Mouse (Mus musculus): Measurements from ENCODE around the gene Coasy. TPM values are rescaled to one million over a fixed set of nuclear protein-coding genes. Genes with fewer than 3 reads are reported as not detected.
A peak's percentile ranks its signal among the peaks of the same experiment; 100 is the strongest.

Coasy gene
- 10 to 100 TPM in 17 of 26 experiments, 1 to 10 TPM in 9; 2.1 to 38.3 (median 14.5) TPM for total RNA-seq (2018; cell fraction: chromatin; rRNA removed)
- 10 to 100 TPM; 10.3 to 24.7 (median 18.6) TPM for total RNA-seq (2018; cell fraction: cytosol; rRNA removed)
- 10 to 100 TPM in 18 of 26 experiments, 1 to 10 TPM in 8; 4.7 to 27.9 (median 13.6) TPM for total RNA-seq (2018; cell fraction: nucleus; rRNA removed)
- polyA plus RNA-seq (2018) = 18.6 to 23.1 TPM (median 19.3 TPM) in 3 replicates

DNA sequence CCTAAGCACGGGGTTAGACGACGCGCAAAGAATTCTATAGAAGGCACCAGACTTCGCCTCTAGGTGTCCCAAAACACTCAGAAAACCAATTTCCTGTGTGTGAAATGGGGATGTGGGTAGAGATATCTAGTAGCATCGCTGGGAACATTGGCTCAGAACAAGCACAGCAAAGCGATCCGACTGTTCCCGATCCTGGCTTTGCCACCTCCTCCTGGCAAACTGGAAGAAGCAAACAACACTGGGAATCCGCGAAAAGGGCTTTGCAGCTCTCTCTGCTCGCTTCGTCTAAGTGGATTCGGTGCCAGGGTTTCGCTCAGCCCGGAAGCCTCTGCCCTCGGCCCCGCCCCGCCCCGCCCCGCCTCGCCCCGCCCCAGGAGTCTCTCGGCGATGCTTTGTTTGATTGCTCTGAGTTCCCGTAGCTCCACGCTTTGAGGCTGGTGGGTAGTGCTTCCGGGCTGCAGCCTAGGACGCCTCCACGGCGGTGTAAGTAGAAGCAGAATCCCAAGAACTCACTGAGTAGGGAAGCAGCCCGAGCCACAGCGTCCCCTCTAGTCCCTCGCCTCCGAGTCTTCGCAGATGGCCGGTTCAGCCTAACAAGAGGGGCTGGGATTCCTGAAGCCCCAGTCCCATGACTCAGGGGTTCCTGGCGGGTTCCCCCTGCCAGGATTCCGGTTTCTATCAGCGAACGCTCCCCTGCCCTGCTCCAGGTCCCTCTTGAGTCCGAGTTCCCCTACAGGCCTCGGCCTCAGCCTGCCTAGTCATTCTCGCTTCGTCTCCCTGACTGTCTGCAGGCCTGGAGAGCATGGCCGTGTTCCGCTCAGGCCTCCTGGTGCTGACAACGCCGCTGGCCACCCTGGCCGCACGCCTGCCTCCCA, at the start of gene Coasy:
Coasy (plus strand) TSS at position 358 of the 875 bp plus-strand sequence.
- 0 out of 2 replicates have a peak, but pooled peaks cover under 1% of the 10 kb centered on the region for H3K36me3 ChIP-seq (ENCODE audit: inconsistent target)
- WGBS (ENCODE audit: missing documents) = under 1% methylated on average over 50 of the region's 51 CpGs
- H3K4me3 ChIP-seq (ENCODE audit: inconsistent target) = peak within 1 kb of the TSS; percentile 95
- peaks cover 3% of the 10 kb centered on the region for H3K79me2 ChIP-seq (ENCODE audit: inconsistent target)
- peak within 1 kb of the TSS; percentile 90 for H3K27ac ChIP-seq

DNA sequence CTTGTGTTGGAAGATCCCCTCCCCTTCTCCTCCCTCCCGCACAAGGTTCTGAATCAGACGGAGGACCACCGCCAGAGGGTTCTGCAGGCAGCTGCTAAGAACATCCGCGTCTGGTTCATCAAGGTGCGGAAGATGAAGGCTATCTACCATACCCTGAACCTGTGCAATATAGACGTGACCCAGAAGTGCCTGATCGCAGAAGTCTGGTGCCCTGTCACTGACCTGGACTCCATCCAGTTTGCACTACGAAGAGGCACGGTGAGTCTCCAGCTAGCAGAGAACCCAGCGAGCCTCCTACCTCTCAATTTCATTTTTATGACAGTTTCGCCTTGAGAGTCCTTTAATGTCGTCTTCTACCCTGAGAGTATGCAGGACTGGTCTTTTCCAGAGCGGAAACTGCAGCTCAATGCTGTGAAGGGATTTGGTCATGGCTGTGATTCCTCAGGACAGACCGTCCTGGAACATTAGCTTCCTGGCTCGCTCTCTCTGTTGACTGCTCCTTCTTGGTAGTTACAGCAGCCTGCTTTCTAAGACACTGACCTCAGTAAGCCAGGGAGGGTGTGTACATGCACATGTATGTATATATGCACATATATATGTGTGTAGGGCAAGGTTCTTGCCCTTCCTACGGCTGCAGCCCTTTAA, 48.4 kb upstream of the Coasy start:
- Histone ChIP-seq H3K4me3 (ENCODE audit: inconsistent target) (no peak overlapping the region), H3K79me2 (ENCODE audit: inconsistent target) (peaks cover 15% of the 10 kb centered on the region; the same call in 1 of the 2 replicates), H3K27ac (no peak overlapping the region), H3K36me3 (ENCODE audit: inconsistent target) (peaks cover 95% of the 10 kb centered on the region)
- 95% methylated on average over 17 of the region's 17 CpGs for WGBS (ENCODE audit: missing documents)

DNA sequence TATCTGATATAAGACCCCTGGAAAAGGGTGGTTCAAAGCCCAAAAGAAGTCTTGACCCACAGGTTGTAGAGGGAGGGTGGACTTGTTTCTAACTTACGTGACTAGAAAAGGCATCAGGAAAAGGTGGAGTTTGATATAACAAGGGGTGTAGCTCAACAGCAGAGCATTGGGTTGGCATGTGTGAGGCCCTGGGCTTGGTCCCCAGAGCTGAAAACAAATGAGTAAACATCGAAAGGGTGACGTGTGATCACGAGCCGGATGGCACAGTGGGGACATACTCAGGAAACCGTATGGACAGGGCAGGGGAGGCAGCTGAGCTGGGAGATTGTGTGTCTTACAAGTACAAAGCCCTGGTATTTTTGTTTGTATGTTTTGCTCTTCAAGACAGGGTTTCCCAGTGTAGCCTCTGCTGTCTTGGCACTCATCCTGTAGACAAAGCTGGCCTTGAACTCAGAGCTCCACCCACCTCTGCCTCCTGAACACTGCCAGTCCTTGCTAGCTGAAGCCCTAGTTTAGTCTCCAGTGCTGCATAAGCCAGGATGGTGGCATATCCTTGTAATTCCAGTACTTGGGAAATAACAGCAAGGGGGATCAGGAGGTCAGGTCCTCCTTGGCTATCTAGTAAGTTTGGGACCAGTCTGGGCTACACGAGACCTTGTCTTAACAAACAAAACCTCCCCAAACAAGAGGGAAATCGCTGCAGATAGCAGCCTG, 47.6 kb upstream of the Coasy start:
- Histone ChIP-seq H3K4me3 (ENCODE audit: inconsistent target) (no peak overlapping the region), H3K27ac (no peak overlapping the region), H3K36me3 (ENCODE audit: inconsistent target) (peaks cover 97% of the 10 kb centered on the region), H3K79me2 (ENCODE audit: inconsistent target) (peaks cover 15% of the 10 kb centered on the region; the same call in 1 of the 2 replicates)
- WGBS (ENCODE audit: missing documents) = 92% methylated on average over 8 of the region's 8 CpGs

- Histone ChIP-seq H3K79me2 (ENCODE audit: inconsistent target) (peaks cover 15% of the 10 kb centered on the region; the same call in 1 of the 2 replicates), H3K4me3 (ENCODE audit: inconsistent target) (no peak overlapping the region), H3K27ac (no peak overlapping the region), H3K36me3 (ENCODE audit: inconsistent target) (peaks cover 97% of the 10 kb centered on the region)
- WGBS (ENCODE audit: missing documents) = 97% methylated on average over 4 of the region's 4 CpGs
Observed at GRCm38 (mm10) chr11:101035328-101035695, 47.1 kb upstream of the Coasy start.

DNA sequence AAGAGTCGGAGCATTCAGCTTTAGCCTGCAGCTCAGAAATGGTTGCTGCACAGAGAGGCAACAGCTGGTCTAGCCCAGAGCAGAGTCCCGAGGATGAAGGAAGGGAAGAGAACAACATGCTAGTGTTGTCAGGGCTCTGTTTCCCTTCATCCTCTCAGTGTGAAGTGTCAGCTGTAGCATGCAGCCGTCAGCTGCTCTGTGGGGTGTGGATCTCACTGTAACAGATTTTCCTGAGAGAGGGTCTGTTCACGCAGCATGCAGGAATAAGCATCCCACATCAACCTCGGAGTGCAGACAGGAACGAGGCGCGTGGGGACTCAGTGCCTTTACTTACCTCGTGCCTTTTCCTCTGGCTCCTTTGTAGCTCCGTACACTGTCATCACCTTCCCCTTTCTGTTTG, 44.6 kb upstream of the Coasy start:
- Histone ChIP-seq H3K79me2 (ENCODE audit: inconsistent target) (peaks cover 15% of the 10 kb centered on the region; the same call in 1 of the 2 replicates), H3K27ac (no peak overlapping the region), H3K36me3 (ENCODE audit: inconsistent target) (peaks cover 98% of the 10 kb centered on the region), H3K4me3 (ENCODE audit: inconsistent target) (no peak overlapping the region)
- WGBS (ENCODE audit: missing documents) = 95% methylated on average over 9 of the region's 10 CpGs

DNA sequence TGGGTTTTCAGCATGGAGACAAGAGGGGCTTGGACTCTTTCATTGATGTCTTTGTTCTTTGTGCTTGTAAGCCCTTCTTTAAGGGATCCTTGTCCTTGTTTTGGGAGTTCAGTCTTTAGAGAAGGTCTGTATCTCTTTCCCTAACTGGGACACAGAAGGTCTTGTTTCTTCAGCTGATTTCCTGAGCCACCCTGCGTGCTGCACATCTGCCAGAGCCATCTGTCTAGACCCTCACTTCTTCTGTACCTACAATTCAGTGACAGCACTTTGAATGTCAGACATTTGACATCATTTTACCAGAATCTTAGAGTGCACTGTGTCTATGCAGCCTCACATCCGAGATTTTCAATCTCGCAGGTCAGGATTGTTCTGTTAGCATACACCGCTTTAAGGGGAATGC, 36.5 kb upstream of the Coasy start:
- Histone ChIP-seq H3K27ac (no peak overlapping the region), H3K4me3 (ENCODE audit: inconsistent target) (no peak overlapping the region), H3K79me2 (ENCODE audit: inconsistent target) (no peaks in the 10 kb centered on the region; the same call in 1 of the 2 replicates), H3K36me3 (ENCODE audit: inconsistent target) (peaks cover 100% of the 10 kb centered on the region)
- WGBS (ENCODE audit: missing documents) = 88% methylated on average over 4 of the region's 4 CpGs

DNA sequence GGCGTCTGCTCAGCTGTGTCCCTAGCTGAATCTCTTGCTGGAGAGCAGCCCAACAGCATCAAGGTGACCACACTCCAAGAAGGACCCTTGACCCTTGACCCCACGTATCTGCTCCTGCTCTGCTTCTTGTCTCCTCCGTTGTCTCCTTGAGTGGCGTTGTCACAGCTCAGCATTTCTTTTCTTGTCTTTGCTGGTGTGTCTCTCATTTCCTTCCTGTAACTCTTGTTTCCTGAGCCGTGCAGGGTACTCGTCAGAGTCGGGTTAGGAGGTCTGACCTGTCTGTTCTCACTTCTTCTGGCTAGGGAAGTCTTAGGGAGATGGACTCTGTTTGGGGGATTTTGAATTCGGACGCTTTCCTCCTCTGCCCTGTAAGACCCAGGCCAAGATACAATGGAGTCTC, 35.9 kb upstream of the Coasy start:
- Histone ChIP-seq H3K79me2 (ENCODE audit: inconsistent target) (no peaks in the 10 kb centered on the region; the same call in 1 of the 2 replicates), H3K27ac (no peak overlapping the region), H3K36me3 (ENCODE audit: inconsistent target) (peaks cover 100% of the 10 kb centered on the region), H3K4me3 (ENCODE audit: inconsistent target) (no peak overlapping the region)
- 36% methylated on average over 7 of the region's 9 CpGs for WGBS (ENCODE audit: missing documents)

GRCm38 (mm10) chr11:101047502-101047901, 34.9 kb upstream of the Coasy start:
- no peak overlapping the region for H3K4me3 ChIP-seq (ENCODE audit: inconsistent target)
- 57% methylated on average over 3 of the region's 3 CpGs for WGBS (ENCODE audit: missing documents)

GRCm38 (mm10) chr11:101050359-101050758, 32.0 kb upstream of the Coasy start:
- no peaks in the 10 kb centered on the region for H3K79me2 ChIP-seq (ENCODE audit: inconsistent target)
- no peak overlapping the region for H3K4me3 ChIP-seq (ENCODE audit: inconsistent target)
- H3K27ac ChIP-seq = no peak overlapping the region
- peaks cover 100% of the 10 kb centered on the region for H3K36me3 ChIP-seq (ENCODE audit: inconsistent target)
- WGBS (ENCODE audit: missing documents) = 93% methylated on average over 9 of the region's 9 CpGs

More at GRCm38 (mm10) chr11:101047502-101047901, 34.9 kb upstream of the Coasy start:
- Histone ChIP-seq H3K36me3 (ENCODE audit: inconsistent target) (peaks cover 100% of the 10 kb centered on the region), H3K79me2 (ENCODE audit: inconsistent target) (no peaks in the 10 kb centered on the region; the same call in 1 of the 2 replicates), H3K27ac (no peak overlapping the region)

DNA sequence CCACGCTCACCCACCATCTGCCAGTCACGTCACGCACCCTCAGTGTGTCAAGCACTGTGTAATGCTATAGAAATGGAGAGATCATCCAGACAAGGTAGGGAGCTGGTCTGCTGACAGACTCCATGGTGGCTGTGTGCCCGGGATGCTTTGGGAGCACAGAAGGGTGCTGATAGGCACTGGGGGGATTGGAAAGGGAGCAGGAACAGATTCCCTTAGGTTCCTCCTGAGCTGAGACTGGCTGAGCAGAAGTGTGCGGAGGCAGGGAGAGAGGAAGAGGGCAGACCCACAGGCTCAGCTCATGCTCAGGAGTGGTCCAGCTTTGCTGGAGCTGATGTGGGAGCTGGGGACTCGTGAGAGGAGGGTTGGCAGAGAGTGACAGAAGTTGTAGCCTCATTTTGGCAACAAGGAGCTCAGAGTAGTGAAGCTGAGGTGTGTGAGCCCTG, 31.3 kb upstream of the Coasy start:
- 100% methylated on average over 6 of the region's 6 CpGs for WGBS (ENCODE audit: missing documents)

GRCm38 (mm10) chr11:101051617-101052016, 30.7 kb upstream of the Coasy start:
- 92% methylated on average over 7 of the region's 8 CpGs for WGBS (ENCODE audit: missing documents)

More for the DNA sequence above, 31.3 kb upstream of the Coasy start:
- Histone ChIP-seq H3K79me2 (ENCODE audit: inconsistent target) (no peaks in the 10 kb centered on the region), H3K36me3 (ENCODE audit: inconsistent target) (peaks cover 99% of the 10 kb centered on the region), H3K27ac (no peak overlapping the region), H3K4me3 (ENCODE audit: inconsistent target) (no peak overlapping the region)

GRCm38 (mm10) chr11:101052751-101053473, 29.5 kb upstream of the Coasy start:
- no peak overlapping the region for H3K27ac ChIP-seq
- no peak overlapping the region for H3K4me3 ChIP-seq (ENCODE audit: inconsistent target)
- H3K79me2 ChIP-seq (ENCODE audit: inconsistent target) = no peaks in the 10 kb centered on the region
- WGBS (ENCODE audit: missing documents) = 51% methylated on average over 9 of the region's 10 CpGs
- peaks cover 99% of the 10 kb centered on the region for H3K36me3 ChIP-seq (ENCODE audit: inconsistent target)

More at GRCm38 (mm10) chr11:101051617-101052016, 30.7 kb upstream of the Coasy start:
- no peaks in the 10 kb centered on the region for H3K79me2 ChIP-seq (ENCODE audit: inconsistent target)
- no peak overlapping the region for H3K27ac ChIP-seq
- H3K4me3 ChIP-seq (ENCODE audit: inconsistent target) = no peak overlapping the region
- H3K36me3 ChIP-seq (ENCODE audit: inconsistent target) = peaks cover 99% of the 10 kb centered on the region

GRCm38 (mm10) chr11:101053974-101054373, 28.4 kb upstream of the Coasy start:
- H3K27ac ChIP-seq = no peak overlapping the region
- H3K79me2 ChIP-seq (ENCODE audit: inconsistent target) = no peaks in the 10 kb centered on the region; the same call in 1 of the 2 replicates
- 100% methylated on average over 1 of the region's 1 CpGs for WGBS (ENCODE audit: missing documents)
- H3K36me3 ChIP-seq (ENCODE audit: inconsistent target) = peaks cover 99% of the 10 kb centered on the region
- H3K4me3 ChIP-seq (ENCODE audit: inconsistent target) = no peak overlapping the region
